Mouse (Mus musculus) embryo, embryonic 11 days (tissue): ENCODE results near the gene Dbil5.
"Not testable (repeated sequence)": the region's sequence is repeated elsewhere in the genome, so short reads cannot be mapped to it uniquely, and the experiment has no call there.

Experiments used
- DNase-seq: peaks from one replicate; pipeline ENCODE4 v3.0.0-alpha.2; 2015

The Dbil5 gene

GRCm38 (mm10) chr11:76217390-76217800 is at the start of gene Dbil5, which contains the start of gene Gemin4:
Gene Dbil5, plus strand, starts transcription at chr11:76217608.
Gene Gemin4, minus strand, starts transcription at chr11:76217664.
- DNase-seq = peak; percentile 99

DNA sequence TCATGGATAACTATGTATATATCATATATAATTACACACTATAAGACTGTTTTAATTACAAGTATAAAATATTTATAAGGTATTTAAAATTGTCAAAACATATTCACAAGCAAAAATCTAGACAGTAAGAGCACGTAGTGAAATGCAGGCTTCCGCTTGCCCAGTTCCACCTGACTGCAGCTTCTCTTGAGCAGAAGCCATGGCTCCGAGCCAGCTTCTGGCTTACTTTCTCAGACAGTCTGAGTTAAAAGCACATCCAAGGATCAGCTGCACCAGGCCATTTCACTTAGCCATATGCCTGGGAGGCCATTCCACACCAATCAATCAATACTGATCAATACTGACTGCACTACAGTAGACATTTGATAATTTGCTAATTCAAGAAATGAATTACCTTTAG is 48.4 kb upstream of the Dbil5 start:
- no peak for DNase-seq

DNA sequence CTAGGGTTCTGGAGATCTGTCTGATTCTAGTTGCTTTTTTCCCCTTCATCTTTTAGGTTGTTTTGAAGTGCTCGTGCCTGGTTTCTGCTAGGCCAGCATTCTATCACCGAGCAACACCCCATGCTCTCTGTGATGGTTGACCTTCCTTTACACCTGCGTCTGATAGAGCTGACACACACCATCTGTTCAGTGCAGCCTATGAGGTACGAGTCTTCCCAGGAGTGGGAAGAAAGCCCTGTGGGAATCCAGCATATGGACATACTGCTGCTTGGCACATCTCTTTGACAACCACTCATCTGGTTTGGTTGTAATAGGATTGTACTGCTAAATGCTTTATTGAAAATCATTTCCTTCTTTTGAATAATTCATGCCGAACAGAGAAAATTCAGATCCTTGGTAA is 47.2 kb upstream of the Dbil5 start:
- no peak for DNase-seq

DNA sequence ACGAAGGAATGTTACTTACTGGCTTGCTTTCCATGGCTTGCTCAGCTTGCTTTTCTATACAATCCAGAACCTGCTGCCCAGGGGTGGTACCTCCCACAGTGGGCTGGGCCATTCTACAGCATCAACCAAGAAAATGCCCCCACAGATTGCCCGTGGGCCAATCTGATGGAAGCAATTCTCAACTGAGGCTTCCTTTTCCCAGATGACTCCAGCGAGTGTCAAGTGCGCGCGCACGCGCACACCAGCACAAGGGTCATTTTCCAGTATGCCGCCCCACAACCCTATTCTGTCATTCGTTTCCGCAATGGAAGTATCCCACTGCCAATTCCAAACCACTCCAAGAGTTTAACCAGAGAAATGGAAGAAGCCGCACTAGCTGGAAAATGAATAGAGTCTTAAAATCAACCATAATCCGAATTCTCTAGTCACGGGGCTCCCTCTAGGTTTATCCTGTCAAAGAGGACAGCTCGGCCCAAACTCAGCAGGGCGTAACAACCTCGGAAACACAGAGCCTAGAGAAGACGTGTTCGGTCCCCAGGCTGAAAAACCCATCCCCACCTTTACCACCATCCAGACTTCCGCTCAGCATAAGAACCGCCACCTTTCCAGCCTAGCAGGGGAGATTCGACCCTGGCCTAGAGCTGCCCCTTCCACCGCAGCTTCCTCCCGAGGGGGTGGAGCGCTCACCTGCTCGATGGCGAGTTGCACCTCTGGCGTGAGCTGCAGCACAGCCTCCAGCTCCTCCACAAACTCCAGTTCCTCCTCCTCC is 38.5 kb upstream of the Dbil5 start:
- peak; percentile 62 for DNase-seq

- DNase-seq = peak; percentile 92
These were observed 37.8 kb upstream of the Dbil5 start, which contains the start of the genes Vps53 and Fam57a for GRCm38 (mm10) chr11:76179495-76180145. Gene Vps53, minus strand, starts transcription at chr11:76179647. Gene Fam57a, plus strand, starts transcription at chr11:76179671.

- DNase-seq = no peak
These were observed 37.3 kb upstream of the Dbil5 start for GRCm38 (mm10) chr11:76180146-76180540.

DNA sequence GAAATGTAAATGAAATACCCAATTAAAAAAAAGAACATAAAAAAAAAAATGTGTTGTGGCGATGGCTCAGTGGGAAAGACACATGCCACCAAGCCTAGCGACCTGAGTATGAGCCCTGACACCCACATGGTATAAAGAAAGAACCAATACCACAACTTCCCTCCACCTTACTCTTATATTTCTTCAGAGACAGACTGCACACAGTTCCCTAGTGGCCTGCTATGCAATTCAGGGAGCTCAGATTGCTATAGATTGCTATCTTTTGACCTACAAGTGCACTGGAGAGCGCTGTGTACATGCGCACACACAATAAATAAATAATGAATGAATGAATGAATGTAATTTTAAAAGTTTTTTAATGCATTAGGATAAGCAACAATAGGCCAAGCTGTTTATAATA is 33.7 kb upstream of the Dbil5 start:
- no peak for DNase-seq

DNA sequence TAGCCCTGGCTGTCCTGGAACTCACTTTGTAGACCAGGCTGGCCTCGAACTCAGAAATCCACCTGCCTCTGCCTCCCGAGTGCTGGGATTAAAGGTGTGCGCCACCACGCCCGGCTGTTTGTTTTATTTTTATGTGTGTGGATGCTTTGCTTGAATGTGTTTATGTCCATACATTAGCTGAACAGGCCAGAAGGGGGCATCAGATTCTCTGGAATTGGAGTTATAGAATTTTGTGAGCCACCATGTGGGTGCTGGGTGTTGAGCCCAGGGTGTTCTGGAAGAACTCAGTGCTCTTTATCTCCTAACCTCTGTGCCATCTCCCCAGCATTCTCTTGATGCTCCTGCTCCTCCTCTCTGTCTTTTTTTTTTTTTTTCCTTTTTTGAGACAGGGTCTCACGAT is 30.5 kb upstream of the Dbil5 start:
- DNase-seq = no peak

GRCm38 (mm10) chr11:76196275-76196976 is 21.0 kb upstream of the Dbil5 start:
- DNase-seq = no peak

- no peak for DNase-seq
These were observed 20.4 kb upstream of the Dbil5 start for GRCm38 (mm10) chr11:76196977-76197469.

DNA sequence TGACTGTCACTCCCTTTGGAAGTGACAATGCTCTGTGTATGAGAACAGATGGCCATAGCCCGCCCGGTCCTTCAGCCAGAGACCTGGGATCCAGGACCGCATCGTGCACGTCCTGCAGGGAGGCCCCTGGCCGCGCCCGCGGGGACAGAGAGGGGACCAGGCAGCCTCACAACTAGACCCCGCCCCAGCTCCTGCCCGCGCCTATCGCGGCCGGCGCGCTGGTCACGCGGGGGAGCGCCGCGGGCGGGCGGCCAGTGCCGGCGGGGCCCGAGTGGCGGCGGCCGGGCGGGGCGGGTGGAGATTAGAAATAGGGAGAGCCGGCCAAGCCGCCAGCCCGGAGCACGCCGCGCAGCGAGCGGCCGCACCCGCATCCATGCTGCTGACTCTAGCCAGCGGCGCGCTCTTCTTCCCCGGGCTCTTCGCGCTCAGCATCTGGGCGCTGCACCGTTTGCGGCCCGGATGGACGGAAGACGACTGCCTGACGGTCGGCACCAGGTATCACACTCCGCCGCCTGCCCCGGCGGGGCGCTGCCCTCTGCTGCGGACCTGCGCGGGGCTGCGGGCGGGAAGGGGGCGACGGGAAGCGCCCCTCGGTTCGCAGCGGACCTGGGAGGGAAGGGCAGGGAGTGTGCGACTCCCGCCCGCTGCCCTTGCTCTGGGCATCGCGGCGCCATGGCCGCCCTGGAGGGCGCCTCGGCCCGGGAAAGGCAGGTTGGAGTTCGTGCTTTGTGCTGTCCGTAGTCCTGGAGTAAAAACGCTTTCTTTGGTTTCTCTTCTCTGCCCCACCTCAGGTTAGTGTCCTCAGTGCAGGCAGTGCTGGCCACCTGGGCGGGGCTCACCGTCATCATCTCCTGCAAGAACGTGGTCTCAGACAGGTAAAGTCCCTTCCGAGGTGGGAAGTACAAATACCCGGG is 15.4 kb upstream of the Dbil5 start:
- DNase-seq = peak; percentile 93

DNA sequence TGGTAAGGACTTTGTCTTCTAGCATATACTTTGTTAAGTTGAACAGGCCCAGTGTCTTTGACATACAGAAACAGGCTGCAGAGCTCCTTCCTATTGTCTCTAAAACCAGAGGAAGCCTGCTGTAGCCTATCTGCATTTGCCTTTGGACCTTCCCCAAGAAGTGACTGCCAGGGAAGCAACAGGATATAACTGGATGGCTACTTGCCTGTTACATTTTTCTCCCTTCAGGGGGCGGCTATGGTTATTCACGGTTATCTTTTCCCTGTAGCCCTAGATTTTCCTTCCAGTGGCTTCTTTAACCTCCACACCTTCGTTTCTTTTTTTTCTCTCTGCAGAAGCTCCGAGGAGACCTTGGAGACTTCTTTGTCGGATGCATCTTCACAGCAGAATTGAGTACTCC is 10.6 kb upstream of the Dbil5 start:
- no peak for DNase-seq

DNA sequence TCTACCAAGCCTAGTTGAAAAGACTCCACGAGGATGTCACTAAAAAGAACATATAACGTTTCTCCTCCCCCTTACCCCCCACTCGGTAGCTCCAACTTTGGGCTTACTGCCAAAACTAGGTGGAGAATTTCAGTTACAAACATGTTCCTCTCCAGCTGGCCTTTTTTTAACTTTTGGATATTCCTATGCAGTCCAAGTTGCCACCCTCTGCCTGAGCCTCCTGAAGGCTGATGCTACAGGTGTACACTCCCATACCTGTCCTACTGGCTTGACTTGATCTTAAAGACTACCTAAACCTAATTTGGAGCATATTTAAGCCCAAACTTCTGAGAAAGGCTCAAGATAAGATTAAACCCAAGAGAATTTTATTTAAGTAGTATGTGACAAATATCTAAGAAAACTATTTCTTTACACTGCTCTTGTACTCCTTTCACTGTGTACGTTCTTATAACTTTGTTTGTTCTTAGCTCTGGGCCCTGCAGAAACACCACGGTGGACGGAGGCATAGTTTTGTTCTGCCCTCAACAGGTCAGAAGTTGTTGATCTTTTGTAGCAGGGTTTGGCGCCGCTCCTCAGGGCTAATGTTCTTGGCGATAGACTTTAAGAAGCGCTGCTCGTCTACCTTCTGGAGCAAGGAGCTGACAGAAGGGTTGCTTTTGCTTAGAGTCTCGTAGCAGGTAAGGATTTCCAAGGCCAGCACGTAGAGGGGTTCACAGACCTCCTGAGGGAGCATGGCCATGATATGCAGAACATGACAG is 7.0 kb upstream of the Dbil5 start:
- DNase-seq = no peak

- not testable (repeated sequence) for DNase-seq
These were observed 5.8 kb upstream of the Dbil5 start for GRCm38 (mm10) chr11:76211595-76211994.

DNA sequence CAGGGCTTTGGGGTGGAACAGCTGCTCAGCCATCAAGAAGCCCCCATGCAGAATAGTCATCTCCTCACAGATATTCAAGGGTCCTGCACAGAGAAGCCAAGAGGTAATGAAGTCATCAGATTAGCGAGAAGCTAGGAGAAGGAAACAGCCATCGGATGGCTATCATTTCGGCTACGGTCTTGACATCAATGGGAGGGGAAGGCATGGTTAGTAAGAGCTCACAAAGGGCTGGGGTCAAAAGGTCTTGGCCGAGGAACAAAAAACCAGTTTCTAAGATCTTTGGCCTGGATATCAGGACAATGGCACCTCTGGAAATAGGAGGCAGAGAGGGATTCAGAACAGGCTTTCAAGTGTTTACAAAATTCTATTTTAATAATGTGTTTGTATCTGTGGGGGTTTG is 3.6 kb upstream of the Dbil5 start:
- DNase-seq = no peak

DNA sequence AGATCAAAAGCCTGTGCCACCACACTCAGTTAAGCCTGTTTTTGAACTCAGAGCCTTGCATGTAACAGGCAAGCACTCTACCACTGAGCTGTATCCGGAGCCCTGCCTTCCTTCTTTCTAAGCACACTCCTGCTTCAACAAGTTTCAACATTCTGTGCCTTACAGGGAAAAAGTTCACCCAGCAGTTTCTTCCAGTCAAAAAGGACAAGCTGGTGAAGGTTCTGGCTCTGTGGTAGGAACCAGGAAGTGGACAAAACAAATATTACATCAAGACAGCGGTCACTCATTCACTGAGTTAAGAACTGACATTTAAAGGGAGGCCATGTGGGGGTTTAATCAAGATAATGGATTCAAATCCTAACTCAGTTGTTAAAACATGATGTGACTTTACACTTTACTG is 2.4 kb upstream of the Dbil5 start:
- DNase-seq = no peak

GRCm38 (mm10) chr11:76216049-76216540 is 1.3 kb upstream of the Dbil5 start:
- DNase-seq = no peak

GRCm38 (mm10) chr11:76216681-76217389 is 573 bp upstream of the Dbil5 start:
- peak; percentile 67 for DNase-seq

DNA sequence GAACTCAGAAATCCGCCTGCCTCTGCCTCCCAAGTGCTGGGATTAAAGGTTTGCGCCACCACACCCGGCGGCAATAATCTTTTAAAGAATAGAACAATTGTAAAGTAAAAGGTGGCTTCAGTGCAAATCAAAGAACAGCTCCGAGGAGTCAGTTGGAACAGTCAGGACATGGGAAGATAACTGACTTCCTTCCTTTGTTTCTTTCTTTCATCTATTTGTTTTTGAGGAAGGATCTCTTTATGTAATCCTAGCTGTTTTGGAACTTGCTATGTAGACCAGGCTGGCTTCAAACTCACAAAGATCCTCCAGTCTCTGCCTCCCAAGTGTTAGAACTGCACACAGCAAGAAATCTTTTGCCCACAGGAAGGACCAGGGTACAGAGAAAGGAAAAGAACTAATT is 7.2 kb downstream of the Dbil5 start:
- DNase-seq = no peak

- DNase-seq = no peak
These were observed 7.6 kb downstream of the Dbil5 start for GRCm38 (mm10) chr11:76225051-76225450.

DNA sequence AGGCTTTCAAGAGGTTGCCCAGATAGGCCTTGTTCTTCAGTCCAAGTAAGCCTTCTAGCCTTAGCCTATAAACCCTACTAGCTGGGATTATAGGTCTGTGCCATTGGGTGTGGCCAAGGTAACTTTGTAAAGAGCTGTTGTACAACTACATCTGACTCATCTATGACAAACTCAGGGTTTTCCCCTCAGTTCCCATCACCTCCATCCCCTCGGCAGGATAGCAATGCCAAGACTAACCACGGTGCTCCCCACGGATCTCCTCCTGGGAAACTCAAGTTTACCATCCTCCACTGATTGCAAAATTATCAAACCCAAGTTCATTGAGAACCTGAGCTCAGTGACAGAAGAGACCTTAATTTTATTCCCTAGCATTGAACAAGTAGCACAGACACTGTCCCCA is 18.7 kb downstream of the Dbil5 start:
- DNase-seq = no peak
